Mouse (Mus musculus) thymus, postnatal 0 days (tissue): ENCODE data around the gene Rap1gds1. TPM values are rescaled to one million over a fixed set of nuclear protein-coding genes. Genes with fewer than 3 reads are reported as not detected.

Experiments
- DNase-seq: peaks from one replicate; pipeline ENCODE4 v3.0.0-alpha.2; 2015; ENCODE audit warnings: low spot score
- polyA plus RNA-seq: library from polyadenylated mRNA; unstranded; fragments of >200 nt; fragmentation: Nextera tagmentation; extraction: Ambion mirVana; gene quantifications from 2 replicates; pipeline ENCODE4 v1.2.1, GENCODE M21; 2015

The Rap1gds1 gene
- polyA plus RNA-seq, 1 experiment from 2014 or later, result 37.7 TPM

DNA sequence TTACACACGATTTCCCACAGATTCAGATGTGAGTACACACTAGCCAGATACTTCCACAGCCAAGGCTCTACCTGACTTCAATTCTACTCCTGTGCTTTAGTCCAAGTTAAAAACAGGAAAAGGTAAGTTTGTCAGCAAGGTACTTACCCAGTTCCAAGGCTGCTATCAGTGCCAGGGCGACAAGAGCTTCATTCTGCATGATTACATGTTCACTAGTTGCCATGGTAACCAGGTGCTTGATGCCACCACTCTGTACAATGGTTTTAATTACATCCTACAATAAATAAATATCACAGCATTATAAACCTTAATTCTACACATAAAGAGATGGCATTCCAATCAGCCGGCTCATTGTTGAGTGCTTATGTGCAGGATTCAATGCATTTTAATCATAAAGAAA lies 129.5 kb downstream of the Rap1gds1 start:
- DNase-seq, result no peak

DNA sequence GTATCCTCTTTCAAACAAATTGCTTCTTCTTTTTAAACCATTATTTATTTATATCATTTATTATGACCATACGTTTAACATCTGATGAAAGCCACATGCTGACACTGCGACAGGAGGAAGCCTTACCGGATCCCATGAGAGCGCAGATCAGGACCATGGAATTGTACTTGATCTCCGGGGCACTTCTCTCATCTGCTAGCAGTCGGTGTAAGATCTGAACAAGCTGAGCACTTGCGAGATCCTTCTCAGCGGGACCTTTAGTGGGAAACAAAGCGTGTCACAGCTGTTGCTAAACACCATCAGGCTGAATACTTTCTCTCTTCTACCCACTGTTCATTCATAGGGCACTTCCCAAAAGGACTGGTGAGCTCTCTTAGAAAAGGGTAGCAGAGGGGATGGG lies 133.4 kb downstream of the Rap1gds1 start:
- DNase-seq, result no peak

DNA sequence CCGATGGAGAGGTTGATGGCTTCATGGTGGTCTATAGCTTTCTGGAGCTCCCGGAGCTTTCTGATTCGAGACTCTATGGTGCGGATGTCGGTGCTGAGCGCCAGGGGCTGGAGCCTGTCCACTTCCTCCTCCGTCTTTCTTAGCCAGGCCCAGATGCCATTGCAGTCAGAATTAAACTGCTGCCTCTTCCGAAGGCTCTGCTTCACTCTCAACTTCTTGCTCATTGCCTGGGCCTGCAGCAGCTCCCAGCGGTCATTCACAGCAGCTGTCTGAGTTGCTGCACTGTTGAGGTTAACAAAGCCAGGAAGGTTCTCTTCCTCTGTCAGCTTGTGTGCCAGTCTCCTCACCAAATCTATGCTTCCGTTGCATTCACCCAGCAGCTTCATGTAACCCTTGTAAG lies 137.8 kb downstream of the Rap1gds1 start:
- no peak for DNase-seq

DNA sequence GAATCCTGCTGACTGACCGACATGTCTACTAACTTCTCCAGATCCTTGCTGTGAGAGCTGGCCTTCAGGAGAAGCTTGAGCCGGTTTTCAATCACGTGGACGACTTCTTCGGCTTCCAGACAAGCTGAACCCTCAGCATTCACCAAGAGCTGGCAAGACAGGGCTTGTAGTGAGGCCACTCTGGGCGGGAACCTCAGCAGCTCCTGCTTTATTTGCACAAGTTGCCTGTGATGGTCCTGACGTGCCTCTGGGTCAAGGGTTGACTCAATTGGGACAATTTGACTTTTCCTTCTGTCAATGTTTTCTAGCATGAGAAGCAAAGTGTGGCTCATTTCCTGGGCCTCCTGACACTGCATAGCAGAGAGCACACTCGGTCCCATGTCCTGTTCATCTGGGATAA lies 138.2 kb downstream of the Rap1gds1 start:
- no peak for DNase-seq

DNA sequence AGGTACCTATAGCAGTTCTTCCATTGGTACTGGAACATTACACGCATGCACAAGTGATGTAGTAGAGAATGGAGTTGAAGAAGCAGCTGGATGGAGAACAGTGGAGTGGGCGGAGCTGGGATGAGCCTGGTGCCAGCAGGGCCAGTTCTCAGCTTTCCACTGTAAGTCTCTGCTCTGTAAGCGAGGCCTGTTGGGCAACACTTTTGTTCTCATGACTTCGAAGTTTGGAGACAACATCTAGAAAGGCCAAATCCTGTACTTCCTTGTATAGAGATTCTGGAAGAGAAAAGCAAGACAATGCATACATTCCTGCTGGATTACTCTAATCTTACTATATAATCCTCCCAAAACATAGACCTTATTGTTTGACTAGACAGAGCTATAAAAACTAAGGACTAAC lies 147.6 kb downstream of the Rap1gds1 start:
- no peak for DNase-seq

DNA sequence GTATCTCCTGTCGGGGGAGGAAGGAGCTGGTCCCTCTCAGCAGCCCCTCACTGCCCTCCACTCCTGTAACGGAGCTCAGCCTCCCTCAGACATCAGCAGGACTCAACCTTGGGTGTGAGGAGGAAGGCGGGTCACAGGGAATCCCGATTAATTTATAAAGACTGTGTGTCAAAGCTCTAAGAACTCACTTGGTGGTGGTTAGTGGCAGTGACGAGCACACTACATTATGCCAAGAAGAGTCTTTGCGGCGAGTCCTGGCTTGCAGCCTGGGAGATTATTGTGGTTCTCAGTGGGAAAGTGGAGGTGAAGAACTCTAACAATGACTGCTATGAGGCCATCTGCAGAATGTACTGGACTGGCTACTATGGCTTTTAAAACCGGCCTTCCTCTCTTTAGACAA lies 148.8 kb downstream of the Rap1gds1 start:
- DNase-seq, result no peak

DNA sequence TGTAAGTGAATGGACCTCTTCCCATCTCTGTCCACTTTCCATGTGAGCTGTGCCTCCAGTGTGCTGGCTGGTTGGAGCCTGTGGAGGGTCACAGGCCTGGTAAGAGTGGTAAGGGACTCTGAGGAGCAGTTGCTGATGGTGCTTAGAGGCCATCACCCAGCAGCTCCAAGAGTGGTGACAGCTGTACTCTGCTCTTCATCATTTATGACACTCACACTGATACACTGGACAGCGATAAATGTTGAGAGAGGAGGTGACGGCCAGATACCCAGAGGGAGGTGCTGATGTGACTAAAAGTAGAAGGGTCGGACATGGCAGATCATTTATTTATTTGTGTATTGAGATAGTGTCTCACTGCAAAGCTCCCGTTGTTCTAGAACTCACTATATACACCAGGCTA lies 156.8 kb downstream of the Rap1gds1 start:
- DNase-seq, result no peak

DNA sequence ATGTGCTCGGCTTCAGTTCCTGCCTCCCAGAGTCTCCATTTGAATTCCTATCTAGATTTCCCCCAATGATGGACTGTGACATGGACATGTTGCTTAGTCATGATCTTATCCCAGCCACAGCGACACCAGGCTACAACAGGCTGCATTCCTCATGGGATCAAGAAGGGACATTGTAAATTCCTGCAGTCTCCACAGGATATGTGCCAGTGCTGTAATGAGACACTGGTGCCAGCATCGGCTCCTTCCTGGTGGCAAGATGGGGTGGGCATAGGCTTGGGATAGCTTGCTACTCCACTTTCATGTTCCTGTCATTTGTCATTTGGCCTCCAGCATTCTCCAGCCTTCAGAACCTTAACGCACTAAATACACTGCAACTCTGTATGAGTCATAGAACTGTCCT lies 158.0 kb downstream of the Rap1gds1 start:
- no peak for DNase-seq

DNA sequence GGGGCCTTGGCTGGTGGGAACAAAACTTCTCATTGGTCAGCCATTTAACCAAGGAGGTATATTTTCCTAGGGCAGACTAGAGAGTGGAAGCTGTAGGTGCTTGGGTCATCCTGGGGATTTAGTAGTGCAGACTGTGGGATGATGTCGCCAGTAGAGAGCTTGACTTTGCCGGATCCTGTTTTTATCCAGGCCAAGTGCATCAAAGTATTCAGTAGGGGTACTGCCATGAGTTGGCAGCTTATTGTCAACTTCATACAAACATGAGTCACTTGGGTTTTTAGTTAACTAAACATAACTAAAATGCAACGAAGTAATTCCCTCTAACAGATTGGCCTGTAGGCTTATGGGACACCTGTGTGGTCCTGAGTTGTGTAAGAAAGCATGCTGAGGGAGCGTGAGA lies 158.4 kb downstream of the Rap1gds1 start:
- no peak for DNase-seq

DNA sequence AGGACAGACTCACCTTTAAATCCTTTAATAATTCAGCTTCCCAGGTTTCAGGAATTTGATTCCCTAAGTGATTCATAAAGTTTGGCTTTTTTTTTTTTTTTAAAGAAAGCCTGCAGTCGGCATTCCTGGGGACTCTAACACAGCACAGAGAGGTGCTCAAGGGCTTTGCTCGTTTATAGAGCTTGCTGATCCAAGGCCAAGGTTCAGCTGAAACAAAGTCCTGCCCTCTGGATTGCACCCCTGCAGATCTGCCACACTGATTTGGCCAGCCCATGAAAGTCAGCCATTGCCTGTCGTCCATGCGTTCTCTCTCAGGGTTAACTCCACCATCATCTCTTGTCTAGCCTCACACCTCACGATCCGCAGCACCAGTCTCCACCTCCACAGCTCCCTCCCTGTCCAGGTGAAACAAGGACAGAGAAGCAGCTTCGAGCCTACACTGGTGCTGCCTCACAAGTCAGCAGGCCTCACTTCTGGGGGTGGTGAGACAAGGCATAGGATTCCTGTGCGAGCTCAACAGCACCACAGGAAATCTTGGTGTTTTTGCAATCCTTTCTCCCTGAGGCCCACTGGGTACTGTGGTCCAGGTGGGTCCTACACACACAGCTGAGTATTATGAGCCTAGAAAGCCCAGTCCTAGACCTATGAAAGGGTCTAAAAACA lies 160.2 kb downstream of the Rap1gds1 start:
- DNase-seq, result no peak

DNA sequence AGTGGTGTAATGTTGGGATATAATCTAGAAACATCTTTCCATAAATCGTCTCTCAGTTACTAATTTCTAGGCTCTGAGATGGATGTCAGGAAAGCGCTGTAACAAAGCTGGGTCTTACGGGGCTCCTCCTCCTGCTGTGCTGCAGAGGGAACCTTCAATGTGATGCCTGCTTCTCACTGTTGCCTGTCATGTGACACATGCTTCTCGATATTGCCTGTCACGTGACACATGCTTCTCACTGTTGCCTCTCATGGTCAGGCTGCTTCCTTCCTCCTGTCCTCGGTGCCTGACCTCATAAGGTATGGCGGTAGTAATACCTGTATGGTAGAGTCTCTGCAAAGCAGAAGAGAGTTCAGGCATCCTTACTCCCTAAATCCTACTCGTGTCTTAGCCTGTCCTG lies 162.5 kb downstream of the Rap1gds1 start:
- no peak for DNase-seq

DNA sequence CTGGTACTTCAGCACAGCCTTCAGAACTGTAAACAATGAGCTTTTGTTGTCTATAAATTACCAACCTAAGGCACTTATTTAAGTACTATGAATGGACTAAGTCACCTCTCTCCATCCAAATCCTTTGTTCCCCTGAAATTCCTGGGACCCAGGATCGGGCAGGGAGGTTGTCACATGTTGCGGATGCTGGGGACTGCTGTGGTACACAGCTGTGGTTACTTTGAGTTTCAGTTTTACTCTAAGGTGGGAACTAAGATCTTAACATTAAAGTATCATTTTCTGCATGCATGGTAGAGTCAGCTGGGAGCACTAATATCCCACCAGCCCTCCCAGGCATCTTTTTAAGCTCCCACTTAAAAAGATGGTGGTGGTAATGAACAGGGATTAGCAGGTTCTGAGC lies 165.7 kb downstream of the Rap1gds1 start:
- no peak for DNase-seq

DNA sequence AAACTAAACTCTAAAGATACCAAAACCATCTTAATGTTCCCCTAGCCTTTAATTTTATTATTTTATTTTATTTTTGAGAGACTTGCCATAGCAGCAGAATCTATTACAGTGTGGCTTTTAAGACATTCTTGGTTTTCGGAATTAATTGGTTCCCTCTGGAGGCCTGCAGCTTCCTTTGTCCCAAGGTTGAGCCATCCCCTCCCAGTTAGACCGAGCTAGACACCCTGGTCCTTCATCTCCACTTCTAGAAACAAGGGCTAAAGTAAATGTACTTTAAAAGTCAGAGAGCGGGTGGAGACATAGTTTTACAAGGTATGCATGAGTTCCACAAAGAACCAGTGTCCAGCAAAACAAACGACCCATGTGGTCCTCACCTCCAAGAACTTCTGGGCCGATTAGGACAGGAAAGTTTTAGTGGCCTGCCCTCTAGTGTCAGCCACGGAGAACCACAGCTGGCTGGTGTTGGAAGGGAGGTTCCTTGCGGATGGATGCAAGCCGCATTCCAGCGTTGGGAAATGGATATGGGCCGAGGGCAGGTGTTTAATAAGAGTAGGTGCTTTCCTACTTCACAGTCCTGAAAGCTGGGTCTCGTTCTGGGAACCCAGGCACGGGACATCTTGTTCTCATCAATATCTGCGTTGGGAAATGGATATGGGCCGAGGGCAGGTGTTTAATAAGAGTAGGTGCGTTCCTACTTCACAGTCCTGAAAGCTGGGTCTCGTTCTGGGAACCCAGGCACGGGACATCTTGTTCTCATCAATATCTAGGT lies 168.7 kb downstream of the Rap1gds1 start:
- peak; percentile 61 for DNase-seq

DNA sequence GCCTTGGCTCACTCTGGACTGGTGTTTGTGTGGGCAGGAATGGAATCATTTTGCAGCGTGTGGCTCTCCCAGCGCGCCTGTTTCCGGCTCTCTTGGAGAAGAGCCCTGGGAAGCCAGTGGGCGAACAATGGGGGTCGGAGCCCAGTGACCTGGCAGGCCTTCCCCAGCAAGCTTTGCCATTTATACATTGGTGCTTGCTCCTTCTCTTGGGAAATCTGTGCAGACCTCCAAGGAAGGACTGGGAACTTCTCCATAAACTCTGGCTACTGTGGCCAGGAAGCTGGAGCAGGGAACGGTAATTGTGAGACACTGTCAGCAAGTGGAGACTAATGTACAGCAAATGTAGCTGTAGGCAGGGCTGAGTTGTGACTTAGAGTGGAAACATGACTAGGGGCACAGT lies 169.3 kb downstream of the Rap1gds1 start:
- DNase-seq, result no peak

DNA sequence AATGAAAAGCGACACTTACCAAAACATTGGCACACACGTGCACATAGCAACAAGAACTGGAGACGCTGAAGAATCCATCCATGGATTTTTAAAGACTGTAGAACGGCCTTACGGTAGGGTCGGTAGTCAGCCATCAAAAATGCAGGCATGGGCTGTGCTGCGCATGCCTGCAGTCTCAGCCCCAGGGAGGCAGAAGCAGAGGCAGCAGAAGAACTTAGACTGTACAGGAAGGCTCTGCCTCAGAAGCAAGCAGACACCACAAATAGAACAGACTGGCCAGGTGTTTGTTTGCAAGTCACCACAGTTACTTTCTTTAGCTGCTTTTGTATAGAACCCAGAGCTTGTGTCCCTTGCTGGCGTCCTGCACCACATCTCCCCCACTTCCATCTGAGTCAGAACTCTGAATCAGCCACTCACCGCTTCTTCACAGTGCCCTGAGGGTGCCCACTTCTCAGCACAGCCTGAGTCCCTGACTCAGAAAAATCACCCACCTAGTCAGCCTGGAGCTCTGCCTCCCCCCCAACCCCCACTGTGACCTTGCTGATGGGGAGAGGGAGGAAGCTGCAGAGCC lies 174.3 kb downstream of the Rap1gds1 start:
- DNase-seq, result peak; percentile 15

DNA sequence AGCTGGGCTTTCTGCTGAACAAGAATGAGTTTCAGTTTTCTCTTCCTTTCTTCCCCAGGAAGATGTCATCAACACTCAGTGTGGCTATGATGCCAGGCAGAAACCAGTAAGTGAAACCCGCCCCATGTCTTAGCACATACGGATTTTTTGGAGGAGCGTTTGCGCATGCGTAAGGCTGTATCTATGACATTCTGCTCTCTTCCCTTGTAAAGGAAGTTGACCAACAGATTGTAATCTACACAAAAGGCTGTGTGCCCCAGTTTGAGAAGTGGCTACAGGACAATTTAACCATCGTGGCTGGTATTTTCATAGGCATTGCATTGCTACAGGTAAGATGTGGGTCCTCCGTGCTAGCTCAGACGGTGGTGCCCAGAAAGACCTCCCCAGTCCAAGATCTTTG lies 176.9 kb downstream of the Rap1gds1 start:
- no peak for DNase-seq

DNA sequence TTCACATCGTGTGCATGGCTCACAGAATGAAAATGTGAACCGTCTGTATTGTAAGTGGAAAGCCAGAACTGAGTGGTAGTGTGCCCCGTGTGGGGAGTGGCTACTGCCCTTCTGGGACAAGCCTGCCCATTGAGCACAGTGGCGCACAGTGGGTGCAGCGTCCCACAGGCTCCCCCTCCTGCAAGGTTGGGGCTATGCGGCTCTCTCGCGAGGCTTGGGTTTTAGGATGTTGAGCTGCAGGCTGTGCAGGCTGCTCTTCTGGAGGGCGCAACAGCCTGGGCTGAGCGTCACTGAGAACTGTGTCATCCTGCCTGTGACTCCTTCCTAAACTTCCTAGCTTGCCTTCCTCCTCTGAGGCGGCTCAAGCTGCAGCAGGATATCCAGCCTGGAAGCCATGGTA lies 177.5 kb downstream of the Rap1gds1 start:
- DNase-seq, result no peak

DNA sequence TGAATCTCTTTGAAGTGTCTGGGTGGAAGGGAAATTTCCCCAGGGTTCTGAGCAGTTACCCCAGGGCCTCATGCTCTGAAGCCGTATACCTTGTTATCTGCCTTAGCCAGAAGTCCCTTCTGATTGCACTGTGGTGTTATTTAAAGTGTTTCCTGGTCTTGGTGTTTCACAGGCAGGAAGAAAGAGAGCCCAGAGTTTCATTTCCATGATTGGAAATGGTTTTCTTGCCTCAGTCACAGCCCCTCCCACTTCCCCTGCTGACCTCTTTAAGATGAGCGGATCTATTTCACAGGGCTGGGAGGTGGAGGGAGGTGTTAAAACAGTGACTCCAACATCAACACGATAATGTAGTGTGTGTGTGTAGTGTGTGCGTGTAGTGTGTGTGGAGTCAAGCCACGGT lies 181.5 kb downstream of the Rap1gds1 start:
- peak; percentile 23 for DNase-seq

DNA sequence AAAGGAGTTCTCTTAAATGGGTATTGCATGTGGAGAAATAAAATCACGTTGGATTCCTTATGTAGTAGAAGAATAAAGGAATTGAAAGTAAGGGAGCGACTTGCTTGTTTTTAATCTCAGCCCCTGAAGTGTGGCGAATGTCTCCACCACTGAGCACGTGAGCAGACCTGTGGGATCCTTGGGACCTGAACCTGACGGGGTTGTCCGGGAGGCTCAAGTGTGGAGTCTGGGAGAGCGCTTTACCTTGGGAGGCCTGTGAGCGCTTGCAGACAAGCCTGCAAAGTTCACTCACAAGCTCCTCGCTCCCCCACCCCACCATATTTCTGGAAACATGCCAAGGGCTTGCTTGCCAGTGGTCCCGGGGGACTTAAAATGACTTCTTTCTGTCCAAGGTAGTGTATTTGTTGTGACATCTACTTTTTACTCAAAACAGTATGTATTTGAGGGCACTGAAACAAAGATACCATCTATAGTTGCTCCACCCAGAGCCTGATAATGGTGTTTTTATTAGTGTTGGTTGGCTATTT lies 185.2 kb downstream of the Rap1gds1 start:
- DNase-seq, result no peak

DNA sequence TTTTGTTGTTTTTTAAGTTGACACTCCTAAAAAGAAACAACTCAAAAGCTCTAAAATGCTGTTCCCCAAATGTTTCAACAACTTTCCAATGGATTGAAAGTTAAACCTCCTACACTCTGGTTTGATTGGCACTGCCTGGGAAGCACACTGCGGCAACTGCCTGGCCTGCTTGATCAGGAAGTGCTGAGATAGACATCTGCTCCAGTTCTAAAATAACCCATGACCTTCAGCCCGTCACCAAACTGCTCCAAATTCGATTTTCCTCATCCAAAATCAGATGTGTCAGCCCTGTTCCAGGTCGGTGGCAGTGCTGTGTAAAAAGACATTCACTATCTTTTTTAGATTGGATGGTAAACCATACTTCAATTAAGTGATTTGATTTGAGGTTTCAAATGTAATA lies 185.8 kb downstream of the Rap1gds1 start:
- DNase-seq, result no peak

DNA sequence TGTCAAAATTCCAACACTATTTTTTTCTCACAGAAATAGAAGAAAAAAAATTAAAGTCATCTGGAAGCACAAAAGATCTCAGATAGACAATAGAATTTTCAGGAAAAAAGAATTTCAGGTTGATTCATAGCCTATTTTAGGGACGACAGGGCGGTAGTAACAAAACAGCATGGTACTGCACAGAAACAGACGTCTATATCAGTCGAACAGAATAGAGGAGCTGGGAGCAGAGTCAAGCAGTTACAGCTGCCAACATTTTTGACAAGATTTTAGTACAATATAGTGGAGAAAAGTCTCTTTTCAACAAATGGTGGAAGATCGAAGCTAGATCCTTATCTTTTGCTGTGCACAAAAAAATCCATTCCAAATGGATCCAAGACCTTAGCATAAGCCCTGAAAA lies 188.9 kb downstream of the Rap1gds1 start:
- no peak for DNase-seq

DNA sequence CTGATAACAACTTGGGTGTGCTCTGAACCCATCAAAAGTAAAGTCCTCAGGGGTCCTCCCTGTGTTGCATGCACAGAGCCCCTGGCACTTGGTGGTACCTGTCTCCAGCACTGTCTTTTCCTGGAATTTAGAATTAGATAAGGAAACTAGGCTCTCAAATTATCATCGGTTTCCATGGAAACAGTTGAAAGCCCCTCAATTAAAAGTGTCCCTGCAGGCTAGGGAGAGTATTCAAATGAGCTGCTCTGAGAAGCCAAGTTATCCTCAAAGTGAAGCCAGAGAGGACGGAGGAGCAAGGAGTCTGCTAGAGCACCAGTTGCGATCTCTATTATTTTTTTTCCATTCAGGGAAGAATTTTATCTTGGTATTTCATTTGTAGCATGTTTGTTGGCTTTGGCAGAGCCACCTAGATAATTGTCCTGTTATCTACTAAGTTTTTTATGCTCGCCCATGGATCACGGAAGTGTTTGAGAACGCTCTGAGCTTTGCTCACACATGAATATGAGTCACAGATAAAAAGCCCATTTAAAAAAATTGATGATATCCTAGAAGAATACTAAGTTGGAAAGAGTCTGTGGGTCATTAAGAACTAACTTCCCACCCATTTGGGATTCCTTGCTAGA lies 193.2 kb downstream of the Rap1gds1 start:
- no peak for DNase-seq
